Mouse (Mus musculus) embryonic facial prominence, embryonic 15.5 days (tissue): Measurements from ENCODE around the gene Coa5. TPM values are rescaled to one million over a fixed set of nuclear protein-coding genes. Genes with fewer than 3 reads are reported as not detected.
A peak's percentile ranks its signal among the peaks of the same experiment; 100 is the strongest.

Experiments used
- ATAC-seq: fragments of 200-750 bp; cut with Nextera tagmentation; 2 replicates; pipeline ENCODE4 v1.8.0; 2017; ENCODE audit warnings: low read depth, moderate TSS enrichment; ENCODE audit not compliant: insufficient number of reproducible peaks, low FRiP score, low TSS enrichment
- H3K27ac ChIP-seq: fragments of 300-500 bp; sonication (generic); replicated peaks from 2 replicates; pipeline ENCODE4 v1.5.1; 2015; ENCODE audit warnings: mild to moderate bottlenecking, inconsistent platforms
- H3K27me3 ChIP-seq: fragments of 300-500 bp; sonication (generic); 2 replicates; pipeline ENCODE4 v1.6.1; 2015; ENCODE audit warnings: inconsistent platforms
- H3K36me3 ChIP-seq: fragments of 300-500 bp; sonication (generic); 2 replicates; pipeline ENCODE4 v1.6.1; 2015; ENCODE audit warnings: mild to moderate bottlenecking, inconsistent platforms
- H3K4me1 ChIP-seq: fragments of 300-500 bp; sonication (generic); 2 replicates; pipeline ENCODE4 v1.6.1; 2015; ENCODE audit warnings: inconsistent platforms
- H3K4me2 ChIP-seq: fragments of 300-500 bp; sonication (generic); replicated peaks from 2 replicates; pipeline ENCODE4 v1.6.1; 2015; ENCODE audit warnings: mild to moderate bottlenecking, inconsistent platforms
- H3K4me3 ChIP-seq: fragments of 300-500 bp; sonication (generic); replicated peaks from 2 replicates; pipeline ENCODE4 v1.5.1; 2015; ENCODE audit warnings: mild to moderate bottlenecking, inconsistent platforms
- H3K9ac ChIP-seq: fragments of 300-500 bp; sonication (generic); 2 replicates; pipeline ENCODE4 v1.6.1; 2015; ENCODE audit warnings: inconsistent platforms
- H3K9me3 ChIP-seq: fragments of 300-500 bp; sonication (generic); replicated peaks from 2 replicates; pipeline ENCODE4 v1.6.1; 2016; ENCODE audit warnings: inconsistent platforms
- WGBS: fragments of 180-500 bp; shearing (Covaris S2); methylation state at CpG from one replicate; pipeline ENCODE4 v1.1.7; 2015; 5-methylcytosine and 5-hydroxymethylcytosine counted together
- polyA plus RNA-seq: library from polyadenylated mRNA; unstranded; fragments of >200 nt; fragmentation: Nextera tagmentation; extraction: Ambion mirVana; gene quantifications from 2 replicates; pipeline ENCODE4 v1.2.1, GENCODE M21; 2015

Gene Coa5
- polyA plus RNA-seq, 1 experiment from 2014 or later: 42.5 TPM

- no peak for ATAC-seq
- H3K4me3 ChIP-seq: no peak overlapping the region
- H3K27me3 ChIP-seq: no peaks in the 10 kb centered on the region
- H3K9ac ChIP-seq: no peak overlapping the region
- no peaks in the 10 kb centered on the region for H3K36me3 ChIP-seq
- 83% methylated on average over 4 of the region's 4 CpGs for WGBS
- no peaks in the 10 kb centered on the region for H3K4me1 ChIP-seq
- no peak overlapping the region for H3K27ac ChIP-seq
- no peak overlapping the region for H3K4me2 ChIP-seq
- no peaks in the 10 kb centered on the region for H3K9me3 ChIP-seq
Observed at GRCm38 (mm10) chr1:37467806-37468205, 37.9 kb upstream of the Coa5 start.

GRCm38 (mm10) chr1:37466322-37466995 lies 36.6 kb upstream of the Coa5 start:
- no peak for ATAC-seq
- H3K4me1 ChIP-seq: no peaks in the 10 kb centered on the region
- no peaks in the 10 kb centered on the region for H3K9me3 ChIP-seq
- WGBS: 86% methylated on average over 3 of the region's 3 CpGs
- no peaks in the 10 kb centered on the region for H3K27me3 ChIP-seq
- H3K4me2 ChIP-seq: no peak overlapping the region
- H3K4me3 ChIP-seq: no peak overlapping the region
- no peak overlapping the region for H3K9ac ChIP-seq
- no peak overlapping the region for H3K27ac ChIP-seq
- no peaks in the 10 kb centered on the region for H3K36me3 ChIP-seq

- no peak for ATAC-seq
- Histone ChIP-seq H3K36me3 (no peaks in the 10 kb centered on the region), H3K9me3 (no peaks in the 10 kb centered on the region), H3K27me3 (no peaks in the 10 kb centered on the region), H3K4me3 (no peak overlapping the region), H3K4me2 (no peak overlapping the region), H3K4me1 (no peaks in the 10 kb centered on the region), H3K27ac (no peak overlapping the region), H3K9ac (no peak overlapping the region)
- WGBS: 71% methylated on average over 10 of the region's 10 CpGs
Observed at GRCm38 (mm10) chr1:37464878-37465452, 35.1 kb upstream of the Coa5 start.

- Histone ChIP-seq H3K9ac (no peak overlapping the region), H3K4me2 (no peak overlapping the region), H3K9me3 (no peaks in the 10 kb centered on the region), H3K27me3 (no peaks in the 10 kb centered on the region), H3K36me3 (no peaks in the 10 kb centered on the region), H3K27ac (no peak overlapping the region), H3K4me1 (no peaks in the 10 kb centered on the region), H3K4me3 (no peak overlapping the region)
- WGBS: 50% methylated on average over 7 of the region's 7 CpGs
- ATAC-seq: no peak
Observed at GRCm38 (mm10) chr1:37457546-37457945, 27.6 kb upstream of the Coa5 start.

- no peak overlapping the region for H3K9ac ChIP-seq
- no peak overlapping the region for H3K4me3 ChIP-seq
- 82% methylated on average over 8 of the region's 8 CpGs for WGBS
- 0 out of 2 replicates have a peak, but pooled peaks cover 6% of the 10 kb centered on the region for H3K36me3 ChIP-seq
- no peak for ATAC-seq
- H3K4me2 ChIP-seq: no peak overlapping the region
- H3K27ac ChIP-seq: no peak overlapping the region
- H3K27me3 ChIP-seq: no peaks in the 10 kb centered on the region
- H3K4me1 ChIP-seq: no peaks in the 10 kb centered on the region
- H3K9me3 ChIP-seq: no peaks in the 10 kb centered on the region
Observed at GRCm38 (mm10) chr1:37451270-37451669, 21.4 kb upstream of the Coa5 start.

- no peaks in the 10 kb centered on the region for H3K9me3 ChIP-seq
- no peak overlapping the region for H3K27ac ChIP-seq
- H3K4me2 ChIP-seq: no peak overlapping the region
- no peak overlapping the region for H3K4me3 ChIP-seq
- H3K27me3 ChIP-seq: no peaks in the 10 kb centered on the region
- no peak for ATAC-seq
- 76% methylated on average over 10 of the region's 10 CpGs for WGBS
- H3K36me3 ChIP-seq: 0 out of 2 replicates have a peak, but pooled peaks cover 6% of the 10 kb centered on the region
- H3K9ac ChIP-seq: no peak overlapping the region
- H3K4me1 ChIP-seq: no peaks in the 10 kb centered on the region
Observed at GRCm38 (mm10) chr1:37448361-37449095, 18.6 kb upstream of the Coa5 start.

GRCm38 (mm10) chr1:37442848-37443835 lies 13.2 kb upstream of the Coa5 start:
- Histone ChIP-seq H3K4me3 (no peak overlapping the region), H3K9ac (no peak overlapping the region), H3K27me3 (no peaks in the 10 kb centered on the region), H3K4me2 (no peak overlapping the region), H3K36me3 (peaks cover 22% of the 10 kb centered on the region), H3K4me1 (no peaks in the 10 kb centered on the region), H3K27ac (no peak overlapping the region), H3K9me3 (no peaks in the 10 kb centered on the region)
- ATAC-seq: no peak
- WGBS: 92% methylated on average over 16 of the region's 16 CpGs

- ATAC-seq: no peak
- 87% methylated on average over 3 of the region's 3 CpGs for WGBS
- peaks cover 73% of the 10 kb centered on the region for H3K36me3 ChIP-seq
Observed at GRCm38 (mm10) chr1:37436419-37436818, 6.5 kb upstream of the Coa5 start.

GRCm38 (mm10) chr1:37430297-37430840 lies 466 bp upstream of the Coa5 start:
- H3K4me3 ChIP-seq: peak overlapping the region; percentile 78
- H3K27ac ChIP-seq: peak overlapping the region; percentile 61
- peaks cover 25% of the 10 kb centered on the region for H3K4me1 ChIP-seq
- WGBS: 2% methylated on average over 40 of the region's 40 CpGs
- no peaks in the 10 kb centered on the region for H3K9me3 ChIP-seq
- no peaks in the 10 kb centered on the region for H3K27me3 ChIP-seq
- peak; percentile 60; the same call in 1 of the 2 replicates for ATAC-seq
- H3K36me3 ChIP-seq: peaks cover 37% of the 10 kb centered on the region
- H3K4me2 ChIP-seq: peak overlapping the region; percentile 87
- peak overlapping the region; percentile 78 for H3K9ac ChIP-seq

More at GRCm38 (mm10) chr1:37436419-37436818, 6.5 kb upstream of the Coa5 start:
- Histone ChIP-seq H3K27ac (no peak overlapping the region), H3K27me3 (no peaks in the 10 kb centered on the region), H3K4me3 (no peak overlapping the region), H3K4me2 (no peak overlapping the region), H3K4me1 (peaks cover 8% of the 10 kb centered on the region), H3K9me3 (no peaks in the 10 kb centered on the region), H3K9ac (no peak overlapping the region)

GRCm38 (mm10) chr1:37428911-37429310 lies 992 bp downstream of the Coa5 start:
- Histone ChIP-seq H3K27me3 (no peaks in the 10 kb centered on the region), H3K4me2 (peak overlapping the region; percentile 87), H3K9me3 (no peaks in the 10 kb centered on the region; the same call in 1 of the 2 replicates), H3K9ac (0 out of 2 replicates have a peak overlapping the region, but pooled peaks have one; percentile 78), H3K4me1 (peaks cover 25% of the 10 kb centered on the region), H3K4me3 (peak overlapping the region; percentile 78), H3K36me3 (peaks cover 39% of the 10 kb centered on the region), H3K27ac (no peak overlapping the region)
- WGBS: 61% methylated on average over 2 of the region's 2 CpGs
- no peak for ATAC-seq
